15 mouse cellular contexts compared by ENCODE assay signal in genomic region chr3:99310877-99311276, GRCm38 (mm10).
A peak's percentile ranks its signal among the peaks of the same experiment; 100 is the strongest.
DNase-seq lines count a peak whose midpoint lies in the region; ATAC-seq and TF ChIP-seq lines count a peak whose summit lies in the region.
"Had no signal": no experiment of that assay in that cellular context is flagged by ENCODE, and none has a peak within 500 bp of the region (broad histone marks: within the 10 kb centered on the region; RNA-seq: fewer than 3 reads in every experiment).

No protein-coding gene starts in this region.

- no peaks in the 10 kb centered on the region for H3K4me1 ChIP-seq in forebrain, embryonic 14.5 days (ENCODE audit: control insufficient read depth, insufficient read depth, low read length)
- no peaks in the 10 kb centered on the region for H3K4me1 ChIP-seq in forebrain, embryonic 15.5 days
- no peaks in the 10 kb centered on the region for H3K4me1 ChIP-seq in lung, postnatal 0 days (ENCODE audit: insufficient read depth, low read depth, low read length)
- H3K4me1 ChIP-seq: embryonic facial prominence, embryonic 13.5 days; heart, embryonic 10.5 days; liver, embryonic 12.5 days; midbrain, embryonic 12.5 days had no signal

- H3K79me2 ChIP-seq in myocyte (ENCODE audit: control insufficient read depth, insufficient read depth): peaks cover 7% of the 10 kb centered on the region

- no peak overlapping the region for H3K9ac ChIP-seq in forebrain, embryonic 14.5 days (ENCODE audit: low read length)
- H3K9ac ChIP-seq in forebrain, embryonic 15.5 days (replicated peaks): no peak overlapping the region
- no peak overlapping the region for H3K9ac ChIP-seq in lung, postnatal 0 days (replicated peaks; ENCODE audit: low read depth)
- H3K9ac ChIP-seq: embryonic facial prominence, embryonic 13.5 days; liver, embryonic 12.5 days; midbrain, embryonic 12.5 days had no signal

- DNase-seq in forebrain, embryonic 14.5 days (ENCODE audit: low spot score): peak; percentile 25
- peak; percentile 9 for DNase-seq in lung, postnatal 0 days (ENCODE audit: low spot score)
- DNase-seq in lung, postnatal 25 days (ENCODE audit: low spot score): no peak
- peak; percentile 12 for DNase-seq in brain, embryonic 14.5 days (ENCODE audit: low read depth)
- DNase-seq in gastrocnemius, postnatal 14 days: no peak
- DNase-seq: spleen, adult 18-20 months; thymus, adult 18-20 months had no signal

- no peak overlapping the region for H3K4me3 ChIP-seq in forebrain, embryonic 14.5 days (ENCODE audit: low read depth, low read length)
- H3K4me3 ChIP-seq in forebrain, embryonic 15.5 days: no peak overlapping the region
- no peak overlapping the region for H3K4me3 ChIP-seq in lung, postnatal 0 days (ENCODE audit: low read depth, low read length)
- H3K4me3 ChIP-seq in myocyte: no peak overlapping the region
- H3K4me3 ChIP-seq: embryonic facial prominence, embryonic 13.5 days; heart, embryonic 10.5 days; liver, embryonic 12.5 days; midbrain, embryonic 12.5 days had no signal

- no peaks in the 10 kb centered on the region for H3K36me3 ChIP-seq in forebrain, embryonic 14.5 days (ENCODE audit: control insufficient read depth, insufficient read depth, low read length)
- H3K36me3 ChIP-seq in forebrain, embryonic 15.5 days: no peaks in the 10 kb centered on the region
- no peaks in the 10 kb centered on the region for H3K36me3 ChIP-seq in lung, postnatal 0 days (ENCODE audit: insufficient read depth, low read length)
- H3K36me3 ChIP-seq in myocyte (ENCODE audit: control insufficient read depth, insufficient read depth): peaks cover 19% of the 10 kb centered on the region
- H3K36me3 ChIP-seq: embryonic facial prominence, embryonic 13.5 days; heart, embryonic 10.5 days; liver, embryonic 12.5 days; midbrain, embryonic 12.5 days had no signal

- H3ac ChIP-seq in myocyte (ENCODE audit: control insufficient read depth, insufficient read length): no peak overlapping the region

- no peaks in the 10 kb centered on the region for H3K9me3 ChIP-seq in forebrain, embryonic 14.5 days (replicated peaks; ENCODE audit: control insufficient read depth, low read length)
- no peaks in the 10 kb centered on the region for H3K9me3 ChIP-seq in forebrain, embryonic 15.5 days
- H3K9me3 ChIP-seq in lung, postnatal 0 days (ENCODE audit: low read length): no peaks in the 10 kb centered on the region
- H3K9me3 ChIP-seq: embryonic facial prominence, embryonic 13.5 days; heart, embryonic 10.5 days; liver, embryonic 12.5 days; midbrain, embryonic 12.5 days had no signal

- no peak overlapping the region for H3K27ac ChIP-seq in forebrain, embryonic 14.5 days (ENCODE audit: low read depth, low read length)
- H3K27ac ChIP-seq in forebrain, embryonic 15.5 days (replicated peaks): no peak overlapping the region
- no peak overlapping the region for H3K27ac ChIP-seq in lung, postnatal 0 days (ENCODE audit: low read length)
- H3K27ac ChIP-seq: embryonic facial prominence, embryonic 13.5 days; heart, embryonic 10.5 days; liver, embryonic 12.5 days; midbrain, embryonic 12.5 days had no signal

- H3K27me3 ChIP-seq in forebrain, embryonic 14.5 days (replicated peaks; ENCODE audit: control insufficient read depth, insufficient read depth, low read length): no peaks in the 10 kb centered on the region
- no peaks in the 10 kb centered on the region for H3K27me3 ChIP-seq in forebrain, embryonic 15.5 days
- H3K27me3 ChIP-seq in lung, postnatal 0 days (replicated peaks; ENCODE audit: insufficient read depth, low read length): no peaks in the 10 kb centered on the region
- no peaks in the 10 kb centered on the region for H3K27me3 ChIP-seq in myocyte (ENCODE audit: control insufficient read depth, insufficient read depth, insufficient read length)
- H3K27me3 ChIP-seq: embryonic facial prominence, embryonic 13.5 days; liver, embryonic 12.5 days; midbrain, embryonic 12.5 days had no signal

- no peak for ATAC-seq in forebrain, embryonic 14.5 days
- ATAC-seq in forebrain, embryonic 15.5 days (replicated peaks): no peak
- ATAC-seq in lung, postnatal 0 days: no peak
- no peak for ATAC-seq in megakaryocyte, adult 5-6 weeks (ENCODE audit: poor library complexity, severe bottlenecking)
- ATAC-seq: hindbrain, embryonic 16.5 days; liver, embryonic 12.5 days had no signal

- TF ChIP-seq POLR2A in brain, embryonic 14.5 days (IDR thresholded peaks at IDR 0.05; ENCODE audit: borderline replicate concordance, extremely low read depth, insufficient read depth, insufficient read length, poor library complexity, severe bottlenecking): no peak
- no peak for TF ChIP-seq POLR2A in myocyte (IDR thresholded peaks at IDR 0.05; ENCODE audit: insufficient read length, low read depth)

- TF ChIP-seq EP300 in lung, postnatal 0 days (IDR thresholded peaks at IDR 0.05): no peak

- H3K4me2 ChIP-seq in forebrain, embryonic 14.5 days (ENCODE audit: low read length): no peak overlapping the region
- no peak overlapping the region for H3K4me2 ChIP-seq in forebrain, embryonic 15.5 days (replicated peaks)
- no peak overlapping the region for H3K4me2 ChIP-seq in lung, postnatal 0 days (replicated peaks; ENCODE audit: low read depth, low read length)
- no peak overlapping the region for H3K4me2 ChIP-seq in myocyte (ENCODE audit: low read depth)
- H3K4me2 ChIP-seq: embryonic facial prominence, embryonic 13.5 days; liver, embryonic 12.5 days; midbrain, embryonic 12.5 days had no signal

- no peak for TF ChIP-seq CTCF in lung, postnatal 0 days (IDR thresholded peaks at IDR 0.05)
- no peak for TF ChIP-seq CTCF in brain, embryonic 14.5 days (IDR thresholded peaks at IDR 0.05; ENCODE audit: borderline replicate concordance, extremely low read depth, insufficient read depth, insufficient read length)

- intact Hi-C loops in gastrocnemius, postnatal 14 days (cut with DNase I; ENCODE audit: low total_unique reads): no loop called here

- WGBS in forebrain, embryonic 14.5 days: 57% methylated on average over 2 of the region's 2 CpGs
- 60% methylated on average over 2 of the region's 2 CpGs for WGBS in forebrain, embryonic 15.5 days
- 37% methylated on average over 2 of the region's 2 CpGs for WGBS in lung, postnatal 0 days

TF ChIP-seq in myocyte, 11 proteins besides CTCF, POLR2A, EP300 and RAD21:
- peak; percentile 51 for TF ChIP-seq REST (IDR thresholded peaks at IDR 0.05; ENCODE audit: insufficient read depth, insufficient read length)
- no peak for TF ChIP-seq TCF3 (IDR thresholded peaks at IDR 0.05; ENCODE audit: insufficient read length, low read depth)

Comparison
In these comparisons a context has a peak if more than half of its experiments do, and no peak if none do; other contexts are left out.
1. DNase-seq: peak in forebrain, embryonic 14.5 days (single experiment), lung, postnatal 0 days (single experiment) and brain, embryonic 14.5 days (single experiment); none in lung, postnatal 25 days (single experiment) and gastrocnemius, postnatal 14 days (single experiment).